Mouse (Mus musculus) kidney, embryonic 15.5 days (tissue): ENCODE results near the gene Pts. TPM values are rescaled to one million over a fixed set of nuclear protein-coding genes. Genes with fewer than 3 reads are reported as not detected.

Source experiments
- ATAC-seq: fragments of 200-750 bp; cut with Nextera tagmentation; replicated peaks from 2 replicates; pipeline ENCODE4 v1.8.0; 2017; ENCODE audit warnings: moderate TSS enrichment; ENCODE audit not compliant: low FRiP score
- H3K27ac ChIP-seq: fragments of 300-500 bp; sonication (generic); 2 replicates; pipeline ENCODE4 v1.5.1; 2015; ENCODE audit warnings: mild to moderate bottlenecking, inconsistent platforms
- H3K27me3 ChIP-seq: fragments of 300-500 bp; sonication (generic); 2 replicates; pipeline ENCODE4 v1.6.1; 2015; ENCODE audit warnings: inconsistent platforms
- H3K36me3 ChIP-seq: fragments of 300-500 bp; sonication (generic); 2 replicates; pipeline ENCODE4 v1.6.1; 2015; ENCODE audit warnings: inconsistent platforms
- H3K4me1 ChIP-seq: fragments of 300-500 bp; sonication (generic); 2 replicates; pipeline ENCODE4 v1.6.1; 2015; ENCODE audit warnings: inconsistent platforms
- H3K4me2 ChIP-seq: fragments of 300-500 bp; sonication (generic); 2 replicates; pipeline ENCODE4 v1.6.1; 2015; ENCODE audit warnings: moderate library complexity, mild to moderate bottlenecking, inconsistent platforms
- H3K4me3 ChIP-seq: fragments of 300-500 bp; sonication (generic); replicated peaks from 2 replicates; pipeline ENCODE4 v1.5.1; 2015; ENCODE audit warnings: mild to moderate bottlenecking, inconsistent platforms
- H3K9ac ChIP-seq: fragments of 300-500 bp; sonication (generic); 2 replicates; pipeline ENCODE4 v1.6.1; 2015; ENCODE audit warnings: mild to moderate bottlenecking, inconsistent platforms
- H3K9me3 ChIP-seq: fragments of 300-500 bp; sonication (generic); replicated peaks from 2 replicates; pipeline ENCODE4 v1.6.1; 2016; ENCODE audit warnings: inconsistent platforms
- WGBS: fragments of 180-500 bp; shearing (Covaris S2); methylation state at CpG from one replicate; pipeline ENCODE4 v1.1.7; 2015; ENCODE audit warnings: mixed read lengths; 5-methylcytosine and 5-hydroxymethylcytosine counted together
- polyA plus RNA-seq: library from polyadenylated mRNA; unstranded; fragments of >200 nt; fragmentation: Nextera tagmentation; extraction: Ambion mirVana; gene quantifications from 2 replicates; pipeline ENCODE4 v1.2.1, GENCODE M21; 2015

Pts gene
- 88.2 and 94.1 TPM in 2 replicates for polyA plus RNA-seq

GRCm38 (mm10) chr9:50528293-50528892 is at the start of gene Pts:
Gene Pts, minus strand, starts transcription at chr9:50528724.
- under 1% methylated on average over 54 of the region's 54 CpGs for WGBS
- peak; percentile 99 for ATAC-seq
- no peaks in the 10 kb centered on the region for H3K9me3 ChIP-seq
- peak within 1 kb of the TSS; percentile 69 for H3K4me3 ChIP-seq
- H3K9ac ChIP-seq = peak within 1 kb of the TSS; percentile 62
- H3K4me1 ChIP-seq = peaks cover 12% of the 10 kb centered on the region
- peaks cover 10% of the 10 kb centered on the region; the same call in 1 of the 2 replicates for H3K36me3 ChIP-seq
- peak within 1 kb of the TSS; percentile 78 for H3K27ac ChIP-seq
- peak within 1 kb of the TSS; percentile 62 for H3K4me2 ChIP-seq
- no peaks in the 10 kb centered on the region for H3K27me3 ChIP-seq

GRCm38 (mm10) chr9:50569599-50570525 is 41.3 kb upstream of the Pts start:
- Histone ChIP-seq H3K36me3 (no peaks in the 10 kb centered on the region), H3K4me2 (no peak overlapping the region), H3K4me3 (no peak overlapping the region), H3K27ac (no peak overlapping the region), H3K9me3 (no peaks in the 10 kb centered on the region), H3K4me1 (no peaks in the 10 kb centered on the region), H3K9ac (no peak overlapping the region), H3K27me3 (no peaks in the 10 kb centered on the region)
- no peak for ATAC-seq
- 84% methylated on average over 10 of the region's 10 CpGs for WGBS

GRCm38 (mm10) chr9:50567881-50568280 is 39.4 kb upstream of the Pts start:
- no peak overlapping the region for H3K27ac ChIP-seq
- H3K4me1 ChIP-seq = no peaks in the 10 kb centered on the region
- H3K36me3 ChIP-seq = no peaks in the 10 kb centered on the region
- no peak for ATAC-seq
- H3K4me3 ChIP-seq = no peak overlapping the region
- H3K4me2 ChIP-seq = no peak overlapping the region
- WGBS = 95% methylated on average over 2 of the region's 2 CpGs
- H3K27me3 ChIP-seq = no peaks in the 10 kb centered on the region
- H3K9me3 ChIP-seq = no peaks in the 10 kb centered on the region
- no peak overlapping the region for H3K9ac ChIP-seq

GRCm38 (mm10) chr9:50567372-50567771 is 38.8 kb upstream of the Pts start:
- 87% methylated on average over 4 of the region's 4 CpGs for WGBS
- H3K9ac ChIP-seq = no peak overlapping the region
- no peaks in the 10 kb centered on the region for H3K9me3 ChIP-seq
- H3K4me2 ChIP-seq = no peak overlapping the region
- no peak for ATAC-seq
- no peaks in the 10 kb centered on the region for H3K36me3 ChIP-seq
- H3K4me1 ChIP-seq = no peaks in the 10 kb centered on the region
- no peaks in the 10 kb centered on the region for H3K27me3 ChIP-seq
- H3K4me3 ChIP-seq = no peak overlapping the region
- no peak overlapping the region for H3K27ac ChIP-seq

GRCm38 (mm10) chr9:50565940-50566339 is 37.4 kb upstream of the Pts start:
- Histone ChIP-seq H3K9ac (no peak overlapping the region), H3K4me2 (no peak overlapping the region), H3K27ac (no peak overlapping the region), H3K27me3 (no peaks in the 10 kb centered on the region), H3K4me1 (no peaks in the 10 kb centered on the region), H3K9me3 (no peaks in the 10 kb centered on the region), H3K36me3 (no peaks in the 10 kb centered on the region), H3K4me3 (no peak overlapping the region)
- 78% methylated on average over 4 of the region's 4 CpGs for WGBS
- ATAC-seq = no peak

- 81% methylated on average over 7 of the region's 7 CpGs for WGBS
- no peak for ATAC-seq
Measured at GRCm38 (mm10) chr9:50565173-50565572, 36.6 kb upstream of the Pts start.

GRCm38 (mm10) chr9:50561918-50562360 is 33.4 kb upstream of the Pts start:
- Histone ChIP-seq H3K27ac (no peak overlapping the region), H3K9me3 (no peaks in the 10 kb centered on the region), H3K9ac (no peak overlapping the region), H3K27me3 (no peaks in the 10 kb centered on the region), H3K4me1 (no peaks in the 10 kb centered on the region), H3K4me3 (no peak overlapping the region), H3K36me3 (no peaks in the 10 kb centered on the region), H3K4me2 (no peak overlapping the region)
- 80% methylated on average over 2 of the region's 2 CpGs for WGBS
- ATAC-seq = no peak

More at GRCm38 (mm10) chr9:50565173-50565572, 36.6 kb upstream of the Pts start:
- no peaks in the 10 kb centered on the region for H3K36me3 ChIP-seq
- no peak overlapping the region for H3K4me3 ChIP-seq
- H3K9ac ChIP-seq = no peak overlapping the region
- H3K4me2 ChIP-seq = no peak overlapping the region
- H3K27me3 ChIP-seq = no peaks in the 10 kb centered on the region
- H3K27ac ChIP-seq = no peak overlapping the region
- H3K4me1 ChIP-seq = no peaks in the 10 kb centered on the region
- H3K9me3 ChIP-seq = no peaks in the 10 kb centered on the region

GRCm38 (mm10) chr9:50561145-50561917 is 32.8 kb upstream of the Pts start, which contains the start of gene Tex12:
Gene Tex12, minus strand, starts transcription at chr9:50561325.
- Histone ChIP-seq H3K4me3 (no peak within 1 kb of the TSS), H3K36me3 (no peaks in the 10 kb centered on the region), H3K9me3 (no peaks in the 10 kb centered on the region), H3K9ac (no peak within 1 kb of the TSS), H3K4me2 (no peak within 1 kb of the TSS), H3K27ac (no peak within 1 kb of the TSS), H3K4me1 (no peaks in the 10 kb centered on the region), H3K27me3 (no peaks in the 10 kb centered on the region)
- ATAC-seq = no peak
- 89% methylated on average over 38 of the region's 38 CpGs for WGBS

- no peak for ATAC-seq
- Histone ChIP-seq H3K4me1 (no peaks in the 10 kb centered on the region), H3K9me3 (no peaks in the 10 kb centered on the region), H3K27me3 (no peaks in the 10 kb centered on the region), H3K4me3 (no peak within 1 kb of the TSS), H3K36me3 (no peaks in the 10 kb centered on the region), H3K4me2 (peak within 1 kb of the TSS; percentile 33; the same call in 1 of the 2 replicates), H3K9ac (no peak within 1 kb of the TSS), H3K27ac (no peak within 1 kb of the TSS)
- 25% methylated on average over 2 of the region's 2 CpGs for WGBS
Measured at GRCm38 (mm10) chr9:50555094-50555446, 26.5 kb upstream of the Pts start, which contains the start of gene Bco2. Gene Bco2, minus strand, starts transcription at chr9:50555181.

- WGBS = 32% methylated on average over 12 of the region's 12 CpGs
- H3K27ac ChIP-seq = no peak within 1 kb of the TSS
Measured at GRCm38 (mm10) chr9:50554241-50555093, 25.9 kb upstream of the Pts start, which contains the start of gene Il18. Gene Il18, plus strand, starts transcription at chr9:50554827.

GRCm38 (mm10) chr9:50553547-50553946 is 25.0 kb upstream of the Pts start:
- H3K27ac ChIP-seq = no peak overlapping the region
- H3K9me3 ChIP-seq = no peaks in the 10 kb centered on the region
- no peaks in the 10 kb centered on the region for H3K27me3 ChIP-seq
- no peaks in the 10 kb centered on the region for H3K4me1 ChIP-seq
- no peak for ATAC-seq
- H3K4me2 ChIP-seq = no peak overlapping the region
- no peaks in the 10 kb centered on the region for H3K36me3 ChIP-seq
- no peak overlapping the region for H3K4me3 ChIP-seq
- 82% methylated on average over 2 of the region's 2 CpGs for WGBS
- no peak overlapping the region for H3K9ac ChIP-seq

More at GRCm38 (mm10) chr9:50554241-50555093, 25.9 kb upstream of the Pts start, which contains the start of gene Il18:
- Histone ChIP-seq H3K4me1 (no peaks in the 10 kb centered on the region), H3K36me3 (no peaks in the 10 kb centered on the region), H3K4me3 (no peak within 1 kb of the TSS), H3K27me3 (no peaks in the 10 kb centered on the region), H3K9ac (no peak within 1 kb of the TSS), H3K4me2 (peak within 1 kb of the TSS; percentile 33; the same call in 1 of the 2 replicates), H3K9me3 (no peaks in the 10 kb centered on the region)
- no peak for ATAC-seq
